Mouse (Mus musculus): ENCODE results near the gene Fgd6. TPM values are rescaled to one million over a fixed set of nuclear protein-coding genes. Genes with fewer than 3 reads are reported as not detected.

The Fgd6 gene
- polyA plus RNA-seq (2014; fragmentation: Illumina TruSeq; extraction: RNeasy Lipid Tissue Mini Kit (QIAGEN cat#74804); ENCODE audit: low read depth, low replicate concordance): 6.8 TPM

DNA sequence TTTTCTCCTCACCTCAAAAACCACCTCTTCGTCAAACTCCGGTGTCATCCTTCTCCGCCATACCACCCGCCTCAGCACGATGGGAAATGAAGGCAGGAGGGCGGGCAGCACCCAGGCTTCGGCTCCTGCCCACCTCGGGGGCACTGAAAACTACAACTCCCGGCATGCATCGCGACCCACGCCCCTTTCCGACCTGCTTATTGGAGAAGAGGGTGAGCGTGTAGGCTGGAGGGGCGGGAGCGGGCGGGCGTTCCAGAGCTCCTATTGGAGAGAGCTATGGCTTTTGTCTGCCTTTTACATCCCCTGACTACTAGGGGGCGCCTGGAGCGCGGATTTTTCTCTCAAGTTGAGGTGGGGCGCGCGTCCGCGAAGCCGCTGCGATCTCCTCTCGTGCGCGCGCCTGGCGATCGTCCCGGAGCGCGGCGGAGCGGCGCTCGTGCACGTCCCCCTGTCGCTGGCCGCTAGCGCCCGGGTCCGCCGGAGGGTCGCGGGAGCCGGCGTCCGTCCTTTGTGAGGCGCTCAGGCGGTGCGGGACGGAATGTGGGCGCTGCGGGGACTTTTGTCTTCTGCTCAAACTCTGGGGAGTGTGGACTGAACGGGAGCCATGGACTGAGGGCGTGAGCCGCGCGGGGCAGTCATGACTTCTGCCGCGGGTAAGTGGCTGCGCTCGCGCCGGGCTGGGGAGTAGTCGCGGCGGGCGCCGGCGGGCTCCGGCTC, at the start of gene Fgd6, which contains the start of gene Vezt:
TSS of gene Fgd6 (plus strand) at position 344 of the 717 bp plus-strand sequence.
TSS of gene Vezt (minus strand) at position 160 of the 717 bp plus-strand sequence.

DNA sequence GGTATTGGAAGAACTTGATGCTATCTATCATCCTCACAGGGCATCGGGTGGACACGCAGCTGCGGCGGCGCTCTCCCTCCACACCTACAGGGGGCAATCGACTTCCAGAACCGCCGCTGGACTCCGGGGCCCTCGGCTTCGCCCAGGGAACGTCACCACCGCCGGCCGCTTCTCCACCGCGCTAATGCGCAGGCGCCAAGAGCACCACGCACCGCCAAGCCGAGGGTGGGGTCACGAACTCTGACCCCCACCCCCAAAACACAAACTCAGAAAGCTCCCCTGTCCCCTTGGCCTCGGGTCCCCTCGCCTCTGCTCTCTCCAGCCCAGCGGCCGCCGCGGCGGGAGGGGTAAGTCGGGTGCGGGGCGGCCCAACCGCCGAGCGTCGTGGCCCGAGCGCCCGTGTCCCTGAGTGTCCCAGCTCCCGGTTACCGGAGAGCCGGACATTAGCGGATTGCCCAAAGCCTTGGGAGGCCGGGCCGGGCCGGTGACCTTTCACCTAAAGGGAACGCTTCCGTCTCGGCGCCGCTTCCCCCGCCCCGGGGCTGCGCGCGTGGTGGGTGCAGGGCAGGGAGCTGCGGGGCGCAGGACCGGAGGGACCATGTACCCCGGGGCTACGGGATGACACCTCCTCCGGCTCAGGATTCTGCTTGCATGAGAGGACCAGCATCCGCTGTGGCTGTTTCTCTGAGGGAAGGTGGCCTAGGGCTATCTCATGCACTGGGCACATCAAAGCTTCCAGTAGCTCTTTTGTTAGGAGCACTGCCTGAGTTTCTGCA, 112.1 kb downstream of the Fgd6 start, which contains the start of gene Nr2c1:
TSS of gene Nr2c1 (plus strand) at position 268 of the 776 bp plus-strand sequence.

Other genes starting within 250 kb of the Fgd6 start
- 2.2 TPM for gene Usp44, start 204.4 kb upstream of the Fgd6 start, polyA plus RNA-seq (2014; fragmentation: Illumina TruSeq; extraction: RNeasy Lipid Tissue Mini Kit (QIAGEN cat#74804); ENCODE audit: low read depth, low replicate concordance)
- 165 TPM for gene Metap2, start 138.9 kb upstream of the Fgd6 start, polyA plus RNA-seq (2014; fragmentation: Illumina TruSeq; extraction: RNeasy Lipid Tissue Mini Kit (QIAGEN cat#74804); ENCODE audit: low read depth, low replicate concordance)
- gene Vezt, start 184 bp upstream of the Fgd6 start, polyA plus RNA-seq (2014; fragmentation: Illumina TruSeq; extraction: RNeasy Lipid Tissue Mini Kit (QIAGEN cat#74804); ENCODE audit: low read depth, low replicate concordance): 17.3 TPM
- gene Nr2c1, start 112.0 kb downstream of the Fgd6 start, polyA plus RNA-seq (2014; fragmentation: Illumina TruSeq; extraction: RNeasy Lipid Tissue Mini Kit (QIAGEN cat#74804); ENCODE audit: low read depth, low replicate concordance): 10.7 TPM
- 214 TPM for gene Ndufa12, start 162.7 kb downstream of the Fgd6 start, polyA plus RNA-seq (2014; fragmentation: Illumina TruSeq; extraction: RNeasy Lipid Tissue Mini Kit (QIAGEN cat#74804); ENCODE audit: low read depth, low replicate concordance)

All from adipose tissue, adult 10 weeks (tissue).